Mouse (Mus musculus): ENCODE measurements at regions not wholly inside any gene's neighbourhood (a gene's known extent, or its start where the extent isn't known, plus 50 kb on each side); places are given as distances from the start of the nearest gene placed in this dataset.

DNA sequence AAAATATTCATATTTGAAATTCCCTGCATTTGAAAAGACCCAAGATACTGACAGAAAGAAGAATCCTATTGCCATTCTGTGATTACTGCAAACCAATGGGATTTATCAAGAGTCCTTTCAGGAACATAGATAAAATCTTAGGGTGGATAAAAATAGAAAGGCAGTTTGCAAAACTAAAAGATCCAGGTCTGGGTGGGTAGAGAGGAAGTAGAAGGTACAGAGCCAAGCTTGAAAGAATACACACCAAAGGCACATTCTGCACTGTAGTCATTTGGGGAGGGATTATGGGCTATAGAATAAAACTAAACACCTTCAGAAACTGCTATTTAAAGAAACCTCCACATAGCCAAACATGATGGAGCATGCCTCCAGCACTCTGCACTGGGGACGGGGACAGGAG, 288.5 kb upstream of the 4930412O13Rik start:
- no peak for DNase-seq (ENCODE audit: low spot score in 2 of 2)

DNA sequence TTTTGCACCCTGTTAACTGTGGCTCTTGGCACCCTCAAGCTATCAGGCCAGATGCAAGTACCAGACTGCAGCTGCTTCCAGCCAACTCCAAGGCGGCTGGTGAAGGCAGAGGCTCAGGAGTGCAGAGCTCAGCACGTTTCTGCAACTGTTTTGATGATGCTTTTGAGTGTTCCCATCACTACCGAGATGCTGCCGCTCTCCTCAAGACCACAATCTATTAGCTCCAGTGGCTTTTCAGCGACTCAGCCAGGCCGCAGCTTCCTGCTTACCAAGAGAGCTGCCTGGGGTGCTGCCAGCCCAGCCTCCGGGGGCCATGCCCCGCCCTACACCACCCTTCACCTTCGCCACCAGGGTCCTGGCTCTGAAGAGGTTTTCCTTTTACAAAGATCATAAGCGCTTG, 287.1 kb upstream of the 4930412O13Rik start:
- DNase-seq (ENCODE audit: low spot score in 2 of 2), result peak in 1 of 2 experiments; percentile 39

DNA sequence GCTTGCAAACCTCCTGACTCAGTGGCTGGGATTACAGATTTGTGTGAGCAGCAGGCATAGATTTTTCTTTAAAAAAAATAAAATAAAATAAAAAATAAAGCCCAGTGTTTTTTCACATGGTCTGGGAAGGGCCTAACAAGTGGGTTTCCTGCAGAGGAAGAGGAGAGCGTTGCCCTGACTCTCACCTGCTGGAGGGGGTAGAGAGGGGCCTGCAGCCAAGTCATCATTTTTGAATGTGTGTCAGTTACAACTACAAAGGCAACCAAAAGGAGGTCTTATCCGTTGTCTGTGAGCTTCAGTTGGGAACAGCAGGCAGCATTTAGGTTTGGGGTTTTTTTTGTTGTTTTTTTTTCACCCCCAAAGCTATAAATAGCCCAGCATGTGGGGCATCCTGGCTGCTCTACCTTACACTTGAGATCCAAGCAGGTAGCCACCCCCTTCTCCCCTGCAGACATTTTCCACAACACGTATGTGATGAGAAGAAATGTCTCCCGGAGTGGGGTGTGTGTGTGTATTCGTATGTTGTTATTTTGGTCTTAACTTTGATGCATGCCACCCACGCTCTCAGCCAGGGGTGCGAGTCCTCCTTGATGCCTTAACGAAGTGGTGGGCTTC, 285.7 kb upstream of the 4930412O13Rik start:
- DNase-seq (ENCODE audit: low spot score in 2 of 2), result no peak

DNA sequence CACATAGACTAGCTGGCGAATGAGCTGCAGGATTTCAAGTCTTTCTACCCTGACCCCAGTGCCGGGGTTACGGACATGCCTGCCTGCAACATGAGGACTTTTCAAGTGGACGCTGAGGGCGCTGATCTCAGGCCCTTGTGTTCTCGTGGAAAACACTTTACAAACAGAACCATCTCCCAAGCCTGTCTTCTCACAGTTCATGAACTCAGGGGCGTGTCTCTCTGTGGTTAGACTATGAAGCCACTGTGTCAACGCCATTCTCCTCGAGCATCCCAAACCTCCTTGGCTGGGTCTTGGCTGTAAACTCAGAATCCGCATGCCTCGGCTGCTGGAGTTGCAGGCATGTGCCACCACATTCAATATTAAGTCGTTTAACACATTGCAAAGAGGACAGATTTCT, 284.9 kb upstream of the 4930412O13Rik start:
- DNase-seq (ENCODE audit: low spot score in 2 of 2), result no peak

DNA sequence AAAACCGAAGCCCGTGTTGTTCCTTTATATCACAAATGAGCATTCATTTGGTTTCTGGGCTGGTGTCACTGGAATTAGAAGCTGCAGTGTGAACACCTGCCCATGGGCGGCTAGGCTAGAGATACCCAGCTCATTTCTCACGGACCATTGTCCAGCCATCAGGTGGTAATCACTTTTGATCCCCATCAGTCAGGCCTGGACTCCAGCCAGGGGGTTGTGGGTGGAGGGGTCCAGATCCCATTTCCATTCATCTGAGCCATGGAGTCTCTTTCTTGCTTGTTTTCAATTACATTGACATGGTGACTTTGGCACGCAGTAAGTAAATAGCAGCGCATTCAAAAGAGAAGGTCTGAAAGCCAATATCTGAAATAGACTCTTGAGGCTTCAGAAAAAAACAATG, 276.1 kb upstream of the 4930412O13Rik start:
- DNase-seq (ENCODE audit: low spot score in 2 of 2), result no peak

DNA sequence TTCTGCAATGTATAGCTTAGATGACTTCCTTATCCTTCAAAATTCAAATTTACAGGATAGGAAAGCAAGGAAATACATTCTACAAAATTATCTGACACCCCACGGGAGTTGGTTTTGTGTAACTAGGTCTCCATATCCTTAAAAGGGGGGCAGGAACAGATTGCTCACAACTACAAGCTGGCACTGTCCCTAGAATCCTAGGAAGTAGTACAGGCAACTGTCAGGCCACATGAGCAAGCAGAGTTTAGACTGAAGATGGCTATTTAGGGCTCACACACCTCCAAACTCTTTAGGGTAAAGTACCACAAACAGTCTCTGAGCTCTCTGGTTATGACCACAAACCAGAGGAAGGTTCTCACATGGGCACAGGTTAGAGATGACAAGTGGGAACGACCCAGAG, 273.5 kb upstream of the 4930412O13Rik start:
- DNase-seq (ENCODE audit: low spot score in 2 of 2), result no peak

DNA sequence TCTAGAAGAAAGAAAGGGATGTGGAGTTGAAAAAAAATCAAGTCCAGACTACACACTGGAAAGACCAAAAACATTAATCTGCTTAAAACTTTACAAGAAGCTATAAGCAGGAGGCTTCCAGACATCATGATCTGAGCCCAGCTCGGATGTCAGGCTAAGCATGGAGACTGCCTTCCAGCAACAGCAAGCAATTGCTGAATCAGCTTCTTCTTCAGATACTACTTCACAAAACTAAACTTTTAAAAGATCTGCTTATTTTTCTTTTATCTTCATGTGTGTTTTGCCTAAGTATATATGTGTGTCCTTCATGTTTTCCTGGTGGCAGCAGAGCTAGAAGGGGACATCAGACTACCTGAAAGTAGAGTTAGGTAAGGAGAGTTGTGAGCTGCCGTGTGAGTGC, 266.6 kb upstream of the 4930412O13Rik start:
- no peak for DNase-seq (ENCODE audit: low spot score in 2 of 2)

DNA sequence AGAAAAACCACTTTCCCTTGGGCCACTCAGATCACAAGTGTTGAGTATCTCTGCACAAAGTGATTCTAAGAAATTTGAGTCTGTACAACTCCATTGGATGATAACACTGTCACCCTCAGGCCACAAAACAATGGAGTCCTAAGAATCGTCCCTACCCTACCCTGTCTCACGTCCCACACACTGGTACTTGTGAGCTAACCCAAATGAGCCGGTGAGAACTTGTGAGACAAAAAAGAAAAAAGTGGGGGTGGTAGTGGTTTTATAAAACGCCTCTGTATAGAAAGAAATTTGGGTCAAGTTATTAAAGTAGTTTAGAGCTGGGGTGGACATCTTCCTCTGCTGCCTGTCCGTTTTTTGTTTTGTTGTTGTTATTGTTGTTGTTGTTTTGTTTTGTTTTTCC, 264.8 kb upstream of the 4930412O13Rik start:
- no peak for DNase-seq (ENCODE audit: low spot score in 2 of 2)

DNA sequence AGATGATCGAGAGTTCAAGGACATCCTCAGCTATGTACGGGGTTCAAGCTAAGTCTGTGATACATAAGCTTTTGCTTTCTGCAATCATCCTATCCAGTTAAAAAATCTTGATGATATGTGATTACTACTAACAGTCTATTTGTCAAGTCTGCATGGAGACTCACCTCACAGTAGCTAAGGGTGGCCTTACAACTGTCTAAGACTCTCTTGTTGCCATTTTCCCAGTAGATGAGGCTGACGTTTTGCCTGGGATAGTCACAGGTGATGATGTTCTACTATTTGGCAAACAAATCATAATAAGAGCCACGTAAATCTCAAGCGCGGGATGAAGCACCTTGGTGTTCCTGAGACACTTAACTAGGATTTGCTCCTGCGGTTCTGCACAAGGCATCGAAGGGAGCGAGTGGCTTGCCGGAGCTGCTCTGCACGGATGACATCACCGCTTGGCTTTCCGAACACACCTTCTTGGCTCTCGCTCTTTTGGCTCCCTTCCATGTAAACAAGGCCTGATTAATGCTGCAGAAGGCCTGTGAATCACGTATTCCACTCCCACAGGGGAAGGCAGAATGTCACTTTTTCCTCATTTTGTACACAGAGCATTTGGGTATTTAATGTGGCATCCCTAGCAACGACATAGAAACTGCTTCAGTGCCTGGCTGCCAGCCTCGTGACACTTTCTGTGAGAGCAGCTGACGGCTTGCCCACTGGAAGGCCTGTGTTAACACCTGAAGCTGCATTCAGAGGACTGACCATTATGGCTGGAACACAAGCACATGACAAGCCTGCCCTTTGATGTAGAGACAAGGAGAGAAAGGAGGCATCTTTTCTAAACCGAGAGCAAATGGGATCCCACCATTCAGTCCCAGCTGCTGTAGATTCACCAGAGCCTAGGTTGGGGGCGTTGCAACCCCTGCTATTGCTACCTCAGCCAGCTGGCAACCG, 260.5 kb upstream of the 4930412O13Rik start:
- DNase-seq (ENCODE audit: low spot score in 2 of 2), result no peak

DNA sequence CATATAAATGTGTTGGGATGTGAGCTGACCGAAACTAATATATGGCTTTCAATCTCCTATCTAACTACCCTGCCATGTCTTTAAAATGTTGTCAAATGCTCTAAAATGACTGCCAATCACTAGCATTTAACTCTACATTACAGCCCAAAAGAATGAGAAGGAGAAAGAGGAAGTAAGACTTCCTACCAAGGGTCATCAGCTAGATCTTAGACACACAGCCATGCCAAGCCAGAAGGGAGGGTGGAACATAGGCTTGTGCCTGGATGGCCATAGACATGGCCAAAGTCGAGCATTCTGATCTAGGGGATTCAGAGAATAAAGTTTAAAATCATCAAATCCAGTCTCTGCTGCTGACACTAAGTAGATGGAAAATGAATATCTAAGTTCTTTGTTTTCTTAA, 257.4 kb upstream of the 4930412O13Rik start:
- DNase-seq (ENCODE audit: low spot score in 2 of 2), result no peak

DNA sequence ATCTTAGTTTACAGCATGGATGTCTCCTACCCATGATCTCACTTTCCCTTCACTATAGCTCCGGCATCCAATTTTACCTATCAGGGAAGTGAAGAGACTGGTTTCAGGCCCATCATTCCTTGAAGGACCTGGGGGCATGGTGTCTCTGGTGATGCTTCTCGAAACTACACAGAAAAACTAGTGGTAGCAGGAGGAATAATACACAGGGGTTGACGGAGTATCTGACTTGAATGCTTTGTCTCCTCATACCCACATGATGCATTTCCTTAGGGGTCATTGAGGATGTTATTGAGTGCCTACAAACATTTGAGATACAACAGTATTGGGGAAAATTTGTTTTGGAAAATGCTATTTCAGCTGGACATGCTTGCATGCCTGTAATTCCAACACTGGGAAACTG, 253.0 kb upstream of the 4930412O13Rik start:
- DNase-seq (ENCODE audit: low spot score in 2 of 2), result no peak

DNA sequence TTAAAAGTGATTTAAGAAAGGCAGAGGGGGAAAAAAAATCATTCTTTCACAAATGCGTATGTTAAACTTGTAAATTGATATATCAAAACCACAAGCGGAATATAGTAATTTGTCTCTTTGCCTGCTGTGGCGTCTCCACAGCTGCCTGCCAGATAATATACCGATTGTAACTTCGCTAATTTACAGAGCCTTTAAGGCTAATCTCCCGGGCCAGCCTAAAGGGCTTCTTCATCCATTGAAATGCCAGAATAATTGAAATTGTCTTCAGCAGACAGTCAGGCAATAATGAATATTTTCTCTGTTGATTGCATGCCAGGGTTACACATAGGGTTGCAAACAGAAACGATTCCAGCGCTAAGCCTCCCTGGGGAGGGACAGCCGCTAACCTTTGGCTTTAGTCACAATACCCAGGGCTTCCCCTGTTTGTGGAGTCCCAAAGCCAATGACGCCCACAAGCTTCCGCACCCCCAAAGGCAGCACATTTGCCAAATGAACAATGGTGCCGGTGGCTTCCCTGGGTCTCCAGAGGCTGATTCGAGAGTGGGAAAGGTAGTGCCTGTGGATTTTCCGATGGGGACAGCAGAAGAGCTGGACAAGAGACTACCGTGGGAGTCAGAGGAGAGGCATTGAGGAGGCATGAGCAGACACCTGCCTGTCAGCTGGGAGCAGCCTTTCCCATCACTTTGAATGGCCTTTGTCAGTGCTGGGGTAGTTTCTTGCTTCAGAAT, 248.2 kb upstream of the 4930412O13Rik start:
- DNase-seq (ENCODE audit: low spot score in 2 of 2), result no peak

DNA sequence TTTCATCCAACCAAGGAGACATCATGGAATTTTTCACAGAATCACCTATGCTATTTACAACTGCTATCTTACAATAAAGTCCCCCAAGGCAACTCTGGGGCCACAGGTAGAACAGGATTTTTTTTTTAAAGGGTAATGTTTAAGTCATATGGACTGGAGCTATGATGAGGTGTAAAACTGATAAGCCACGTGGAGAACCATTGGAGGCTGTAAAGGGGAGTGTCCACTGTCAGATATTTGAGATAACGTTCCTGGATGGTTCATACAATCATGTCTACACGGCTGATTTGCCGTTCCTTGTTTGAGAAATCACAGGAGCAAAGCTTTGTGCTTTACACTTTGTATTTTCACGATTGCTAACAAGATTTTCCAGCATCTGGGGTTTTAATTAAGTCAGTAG, 241.8 kb upstream of the 4930412O13Rik start:
- no peak for DNase-seq (ENCODE audit: low spot score in 2 of 2)

DNA sequence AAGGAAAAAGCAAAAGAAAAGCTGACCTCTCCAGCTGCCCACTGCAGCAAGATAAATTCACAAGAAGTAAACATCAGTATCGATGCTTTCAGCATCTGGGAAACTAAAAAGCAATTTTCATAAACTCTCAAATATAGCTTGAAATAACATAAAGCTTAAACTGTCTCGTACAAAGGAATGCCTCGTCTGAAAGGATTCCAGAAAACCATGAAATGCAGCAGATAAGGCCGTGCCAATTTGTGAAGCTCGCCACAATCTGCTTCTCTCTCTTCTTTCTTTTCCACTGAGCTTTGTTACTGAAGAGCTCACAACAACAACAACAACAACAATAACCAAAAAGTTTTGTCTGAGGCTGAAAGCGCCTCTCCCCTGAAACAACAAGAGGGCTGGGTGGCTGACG, 239.4 kb upstream of the 4930412O13Rik start:
- no peak for DNase-seq (ENCODE audit: low spot score in 2 of 2)

DNA sequence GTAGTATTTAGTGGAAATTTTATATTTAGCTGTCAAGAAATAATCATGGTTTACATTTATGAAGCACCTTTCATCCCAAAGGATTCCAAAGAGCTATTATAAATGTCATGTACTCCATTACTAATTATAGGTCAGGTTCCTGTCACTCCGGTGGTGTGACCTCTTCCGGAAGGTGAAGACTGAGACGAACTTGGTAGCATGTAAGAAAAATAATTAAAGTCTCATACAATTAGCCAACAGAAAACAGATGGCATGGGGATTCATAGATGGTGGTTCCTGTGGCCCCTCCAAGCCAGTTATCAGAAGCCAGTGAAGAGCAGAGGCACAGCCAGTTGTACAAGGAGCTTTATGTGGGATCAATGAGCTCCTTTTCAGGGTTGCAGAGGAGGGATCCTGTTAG, 238.6 kb upstream of the 4930412O13Rik start:
- DNase-seq (ENCODE audit: low spot score in 2 of 2), result no peak

DNA sequence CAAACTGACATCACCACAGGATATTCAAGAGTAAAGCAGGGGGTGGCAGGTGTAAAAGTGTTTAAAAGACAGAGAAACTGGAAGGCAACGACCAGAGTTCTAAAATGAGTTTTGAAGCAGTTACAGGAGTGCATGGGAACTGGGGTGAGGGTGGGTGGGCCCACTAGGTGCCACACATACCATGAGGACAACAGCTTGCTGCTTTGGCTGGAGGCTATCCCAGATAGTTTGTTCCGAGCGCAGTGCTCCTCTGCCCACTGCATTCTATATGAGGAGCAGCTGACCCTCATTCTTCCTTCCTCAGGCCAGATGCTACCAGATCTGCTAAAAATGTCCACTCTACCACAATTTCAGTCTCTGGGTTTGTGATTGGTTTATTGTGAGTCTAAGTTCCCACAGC, 234.6 kb upstream of the 4930412O13Rik start:
- DNase-seq (ENCODE audit: low spot score in 2 of 2), result no peak

DNA sequence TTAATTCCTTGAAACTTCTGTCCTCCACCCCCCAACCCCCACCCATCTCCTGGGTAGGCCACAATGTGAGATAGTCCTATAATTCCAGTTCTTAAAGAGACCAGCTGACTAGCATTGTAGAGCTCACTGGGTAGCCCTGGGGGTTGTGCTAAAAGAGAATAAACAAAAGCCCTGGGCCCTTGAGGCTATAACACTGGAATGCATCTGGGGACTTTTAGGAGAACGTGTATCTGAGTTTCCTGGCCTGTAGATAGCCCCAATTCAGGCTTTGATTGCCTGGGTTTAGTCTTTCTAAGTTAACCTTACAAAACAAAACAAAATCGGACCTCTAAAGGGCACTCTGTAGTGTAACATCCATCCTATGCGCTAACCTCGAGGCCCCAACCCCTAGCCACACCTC, 234.1 kb upstream of the 4930412O13Rik start:
- DNase-seq (ENCODE audit: low spot score in 2 of 2), result no peak

DNA sequence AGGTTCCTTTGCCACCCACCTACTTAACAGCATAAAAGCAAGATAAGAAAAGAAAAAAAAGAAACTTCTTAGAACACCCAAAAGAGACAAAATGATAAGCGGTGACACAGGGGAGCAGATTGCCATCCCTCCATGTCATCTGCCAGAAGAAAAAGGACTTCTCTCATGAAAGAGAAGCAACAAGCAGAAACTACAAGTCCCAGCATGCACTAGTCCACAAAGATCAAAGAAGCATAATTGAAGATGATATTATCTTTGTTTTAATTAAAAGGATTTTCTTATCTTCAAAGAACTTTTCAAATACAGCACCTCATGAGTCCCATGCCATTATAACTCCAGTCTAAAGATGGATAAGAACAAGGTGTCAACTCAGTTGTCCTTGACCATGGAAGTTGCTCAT, 231.0 kb upstream of the 4930412O13Rik start:
- DNase-seq (ENCODE audit: low spot score in 2 of 2), result no peak

DNA sequence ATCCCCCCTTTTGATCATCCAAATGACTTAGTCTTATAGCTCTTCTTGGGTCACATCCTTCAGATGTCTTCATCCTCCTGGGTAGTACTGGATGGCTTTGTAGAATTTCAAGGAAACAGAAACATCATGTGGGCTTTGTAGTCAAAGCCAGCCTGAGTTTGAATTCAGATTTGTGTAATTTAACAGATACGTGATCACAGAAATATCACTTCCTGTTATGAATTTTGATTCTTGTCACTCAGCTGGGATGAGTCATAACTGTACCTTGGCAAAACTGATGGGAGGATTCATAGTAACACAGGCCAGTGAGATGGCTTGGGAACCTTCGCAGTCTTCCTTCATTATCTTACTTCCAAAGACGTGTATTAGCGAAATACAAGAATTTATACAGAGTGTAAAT, 222.2 kb upstream of the 4930412O13Rik start:
- DNase-seq (ENCODE audit: low spot score in 2 of 2), result no peak

DNA sequence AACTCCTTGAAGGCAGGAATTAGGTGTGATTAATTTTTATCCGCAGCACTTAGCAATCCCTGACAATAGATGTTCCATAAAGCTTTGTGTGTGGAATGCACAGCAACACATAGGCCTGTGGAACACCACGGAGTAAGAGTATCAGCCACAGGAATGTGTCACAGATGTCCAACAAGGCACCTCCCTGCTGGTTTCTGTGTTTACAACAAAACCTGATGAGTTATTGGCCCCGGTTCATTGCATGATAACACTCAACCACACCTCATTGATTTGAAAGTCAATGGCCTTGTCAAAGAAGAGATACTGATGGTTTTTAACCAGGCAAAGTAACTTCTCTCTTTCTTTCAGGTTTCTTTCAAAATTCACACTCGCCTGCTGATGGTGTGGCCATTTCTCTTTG, 211.4 kb upstream of the 4930412O13Rik start:
- DNase-seq (ENCODE audit: low spot score in 2 of 2), result no peak

DNA sequence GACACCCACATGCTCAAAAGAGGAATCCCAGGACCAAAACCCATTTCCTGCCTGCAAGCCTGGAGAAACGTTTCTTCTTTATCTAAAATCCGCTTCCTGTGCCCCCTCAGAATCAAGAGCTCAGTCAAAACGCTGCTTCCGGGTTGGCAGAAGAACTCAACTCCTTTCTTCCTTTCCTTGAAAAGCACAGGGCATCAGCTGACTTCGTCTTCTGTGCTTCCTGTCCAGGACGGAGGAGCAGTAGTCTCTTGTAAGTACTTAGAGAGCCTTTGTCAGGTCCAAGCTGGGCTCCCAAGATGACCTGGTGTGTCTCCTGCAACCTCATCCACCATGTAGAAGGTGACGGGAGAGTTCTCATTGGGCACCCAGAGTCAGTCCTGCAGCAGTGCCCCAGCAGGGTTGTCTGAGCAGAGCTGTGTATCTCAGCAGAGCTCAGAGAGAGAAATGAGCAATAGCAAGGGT, 199.3 kb upstream of the 4930412O13Rik start:
- DNase-seq (ENCODE audit: low spot score in 2 of 2), result peak in 1 of 2 experiments; percentile 13

DNA sequence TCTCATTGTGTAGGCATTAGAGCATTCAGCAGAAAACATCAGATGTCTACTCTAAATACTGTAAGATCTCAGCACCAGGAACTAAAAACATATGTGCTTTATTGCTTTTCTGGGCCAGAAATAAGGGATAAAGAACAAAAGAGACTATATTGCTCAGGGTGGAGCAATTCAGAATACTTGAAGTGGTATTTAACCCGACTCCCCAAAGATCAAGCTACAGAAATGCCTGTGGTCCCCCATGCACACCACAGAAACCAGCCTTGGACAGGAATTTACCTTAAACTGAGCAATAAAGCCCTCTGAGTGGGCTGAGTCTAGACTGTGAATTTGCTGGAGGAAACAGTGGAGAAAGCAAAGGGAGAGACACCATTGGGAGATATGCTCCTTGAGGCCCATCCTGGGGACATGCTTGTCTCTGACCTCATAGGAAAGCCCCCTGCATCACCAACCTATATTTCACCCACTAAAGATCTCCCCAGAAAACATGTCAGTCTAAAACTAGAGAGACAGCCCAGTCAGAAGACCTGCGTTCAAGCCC, 197.3 kb upstream of the 4930412O13Rik start:
- no peak for DNase-seq (ENCODE audit: low spot score in 2 of 2)

Data from spleen, postnatal 10 days (tissue).